Mouse (Mus musculus) lung, embryonic 14.5 days (tissue): Measurements from ENCODE around the gene Uty. TPM values are rescaled to one million over a fixed set of nuclear protein-coding genes. Genes with fewer than 3 reads are reported as not detected.

Experiments
- ATAC-seq: fragments of 200-750 bp; cut with Nextera tagmentation; 2 replicates; pipeline ENCODE4 v1.8.0; 2017; ENCODE audit warnings: mild to moderate bottlenecking, moderate TSS enrichment, moderate library complexity; ENCODE audit not compliant: insufficient read depth
- DNase-seq: peaks from one replicate; pipeline ENCODE4 v3.0.0-alpha.2; 2015
- H3K27ac ChIP-seq: fragments of 300-500 bp; sonication (generic); 2 replicates; pipeline ENCODE4 v1.5.1; 2014; ENCODE audit warnings: low read depth, mild to moderate bottlenecking, moderate library complexity
- H3K27me3 ChIP-seq: fragments of 300-500 bp; sonication (generic); 2 replicates; pipeline ENCODE4 v1.6.1; 2014; ENCODE audit warnings: low read length, control low read depth; ENCODE audit not compliant: insufficient read depth
- H3K36me3 ChIP-seq: fragments of 300-500 bp; sonication (generic); 2 replicates; pipeline ENCODE4 v1.6.1; 2014; ENCODE audit warnings: control low read depth; ENCODE audit not compliant: insufficient read depth
- H3K4me1 ChIP-seq: fragments of 300-500 bp; sonication (generic); 2 replicates; pipeline ENCODE4 v1.6.1; 2014; ENCODE audit warnings: antibody characterized with exemption, control low read depth; ENCODE audit not compliant: insufficient read depth
- H3K4me2 ChIP-seq: fragments of 300-500 bp; sonication (generic); 2 replicates; pipeline ENCODE4 v1.6.1; 2014; ENCODE audit warnings: mild to moderate bottlenecking
- H3K4me3 ChIP-seq: fragments of 300-500 bp; sonication (generic); 2 replicates; pipeline ENCODE4 v1.5.1; 2014; ENCODE audit warnings: low read depth, low read length
- H3K9ac ChIP-seq: fragments of 300-500 bp; sonication (generic); 2 replicates; pipeline ENCODE4 v1.6.1; 2014
- H3K9me3 ChIP-seq: fragments of 300-500 bp; sonication (generic); 2 replicates; pipeline ENCODE4 v1.6.1; 2016; ENCODE audit warnings: low read depth, low read length, control low read depth
- CTCF ChIP-seq: IDR thresholded peaks from 2 replicates; pipeline ENCODE4 v1.5.1; 2016; ENCODE audit warnings: antibody characterized with exemption, low read depth
- WGBS: fragments of 180-500 bp; shearing (Covaris S2); extraction: QIAGEN DNeasy Blood & Tissue Kit; methylation state at CpG from one replicate; pipeline ENCODE4 v1.1.7; 2014; 5-methylcytosine and 5-hydroxymethylcytosine counted together
- polyA plus RNA-seq: library from polyadenylated mRNA; unstranded; fragments of >200 nt; fragmentation: Nextera tagmentation; extraction: Ambion mirVana; gene quantifications from 2 replicates; pipeline ENCODE4 v1.2.1, GENCODE M21; 2014

Gene Uty
- polyA plus RNA-seq, 1 experiment from 2014 or later, result not detected

DNA sequence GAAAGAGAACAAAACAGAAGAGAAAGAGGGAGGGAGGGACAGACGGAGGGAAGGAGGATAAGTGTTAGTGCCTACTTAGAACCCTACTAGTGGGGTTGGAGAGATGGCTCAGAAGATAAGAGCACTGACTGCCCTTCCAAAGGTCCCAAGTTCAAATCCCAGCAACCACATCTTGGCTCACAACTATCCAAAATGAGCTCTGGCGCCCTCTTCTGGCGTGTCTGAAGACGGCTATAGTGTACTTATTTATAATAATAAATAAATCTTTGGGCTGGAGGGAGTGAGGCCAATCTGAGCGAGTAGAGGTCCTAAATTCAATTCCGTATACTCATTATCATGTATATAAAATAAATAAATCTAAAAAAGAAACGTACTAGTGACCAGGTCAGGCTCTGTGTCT, 25.6 kb downstream of the Uty start:
- Histone ChIP-seq H3K4me2 (no peak overlapping the region), H3K27ac (no peak overlapping the region), H3K4me3 (no peak overlapping the region), H3K9ac (no peak overlapping the region), H3K27me3 (no peaks in the 10 kb centered on the region), H3K4me1 (no peaks in the 10 kb centered on the region), H3K36me3 (no peaks in the 10 kb centered on the region), H3K9me3 (no peaks in the 10 kb centered on the region)
- ATAC-seq (no peak), DNase-seq (no peak)
- 73% methylated on average over 7 of the region's 7 CpGs for WGBS
- no peak for TF ChIP-seq CTCF

DNA sequence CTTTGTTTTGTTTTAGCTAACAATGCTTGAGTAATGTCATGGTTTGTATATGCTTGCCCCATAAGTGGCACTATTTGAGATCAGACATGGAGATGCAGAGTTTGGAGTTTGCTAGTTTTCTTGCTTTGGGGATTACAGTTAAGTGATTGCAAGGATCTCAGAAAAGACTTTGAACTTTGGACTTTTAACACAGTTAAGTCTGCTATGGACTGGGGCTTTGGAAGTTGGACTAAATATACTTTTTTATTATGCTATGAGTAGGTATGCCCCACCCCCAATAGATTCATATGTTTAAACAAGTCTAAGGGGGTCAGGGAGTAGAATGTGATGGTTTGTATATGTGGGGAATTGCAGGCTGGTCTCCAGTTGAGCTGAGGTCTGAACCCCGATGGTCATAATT, 67.1 kb downstream of the Uty start:
- Histone ChIP-seq H3K4me3 (no peak overlapping the region), H3K27me3 (no peaks in the 10 kb centered on the region), H3K27ac (no peak overlapping the region), H3K4me2 (no peak overlapping the region), H3K4me1 (no peaks in the 10 kb centered on the region), H3K36me3 (no peaks in the 10 kb centered on the region), H3K9ac (no peak overlapping the region), H3K9me3 (no peaks in the 10 kb centered on the region)
- no peak for TF ChIP-seq CTCF
- ATAC-seq (no peak), DNase-seq (no peak)
- WGBS, result 100% methylated on average over 1 of the region's 1 CpGs

DNA sequence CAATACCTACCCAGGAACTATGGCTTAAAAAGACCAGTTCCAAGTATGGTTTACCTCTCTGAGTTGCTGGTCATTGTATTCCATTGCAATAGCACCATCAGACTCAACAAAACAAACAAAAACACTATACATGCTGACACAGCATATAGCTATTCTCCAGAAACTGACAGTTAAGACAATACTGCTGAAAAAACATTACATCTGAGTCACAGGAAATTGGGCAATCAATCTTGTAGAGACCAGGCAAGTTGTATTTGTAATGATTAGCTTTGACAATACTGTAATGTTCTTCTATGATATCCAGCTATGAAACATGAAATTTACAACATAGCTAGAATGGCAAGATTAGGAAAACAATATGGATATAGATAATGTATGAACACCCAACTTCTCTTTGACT, 82.5 kb downstream of the Uty start:
- no peak for ATAC-seq

DNA sequence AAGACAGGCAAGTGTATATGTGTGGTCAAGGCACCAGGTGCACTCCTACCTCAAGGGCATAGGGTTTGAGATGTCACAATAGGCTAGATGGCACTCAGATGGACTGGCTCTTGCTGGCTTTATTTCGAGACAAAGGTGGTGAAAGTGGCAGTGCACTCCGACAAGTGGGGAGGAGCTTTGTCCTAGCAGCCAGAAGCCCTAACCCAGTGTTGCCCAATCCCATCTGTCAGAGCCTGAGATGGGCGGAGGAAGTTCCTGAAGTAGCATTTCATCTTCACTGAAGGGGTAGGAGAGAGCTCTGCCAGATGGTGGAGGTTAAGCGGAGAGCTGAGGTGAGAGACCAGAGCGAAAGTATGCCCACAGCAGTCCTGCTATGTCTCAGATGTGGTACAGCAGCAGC, 129.4 kb downstream of the Uty start:
- Histone ChIP-seq H3K9me3 (no peaks in the 10 kb centered on the region), H3K4me1 (no peaks in the 10 kb centered on the region), H3K4me3 (no peak overlapping the region), H3K4me2 (no peak overlapping the region), H3K27me3 (no peaks in the 10 kb centered on the region), H3K36me3 (no peaks in the 10 kb centered on the region), H3K9ac (no peak overlapping the region), H3K27ac (no peak overlapping the region)
- 85% methylated on average over 5 of the region's 5 CpGs for WGBS
- DNase-seq (no peak), ATAC-seq (no peak)
- no peak for TF ChIP-seq CTCF

More for the DNA sequence above, 82.5 kb downstream of the Uty start:
- no peak overlapping the region for H3K4me2 ChIP-seq
- no peak for DNase-seq
- H3K27ac ChIP-seq, result no peak overlapping the region
- no peaks in the 10 kb centered on the region for H3K36me3 ChIP-seq
- no peaks in the 10 kb centered on the region for H3K9me3 ChIP-seq
- no peaks in the 10 kb centered on the region for H3K4me1 ChIP-seq
- H3K27me3 ChIP-seq, result no peaks in the 10 kb centered on the region
- H3K4me3 ChIP-seq, result no peak overlapping the region
- TF ChIP-seq CTCF, result no peak
- no peak overlapping the region for H3K9ac ChIP-seq

DNA sequence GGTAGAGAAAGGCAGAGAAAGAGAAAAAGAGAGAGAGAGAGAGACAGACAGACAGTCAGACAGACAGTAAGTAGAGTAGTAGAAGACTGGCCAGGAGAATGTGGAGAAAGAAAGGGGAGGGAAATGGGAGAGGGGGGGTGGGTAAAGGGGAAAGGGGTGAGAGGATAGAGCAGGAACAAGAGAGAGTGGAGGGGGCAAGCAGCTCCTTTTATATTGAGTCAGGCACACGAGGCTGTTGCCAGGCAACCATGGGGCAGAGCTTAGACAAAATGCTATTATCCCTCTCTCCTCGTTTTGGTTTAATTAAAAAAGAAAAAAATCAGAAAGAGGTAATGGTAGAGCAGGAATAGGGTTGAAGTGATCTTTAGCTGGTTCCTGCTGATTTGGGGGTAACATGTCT, 131.5 kb downstream of the Uty start:
- no peaks in the 10 kb centered on the region for H3K27me3 ChIP-seq
- TF ChIP-seq CTCF, result no peak
- ATAC-seq (no peak), DNase-seq (no peak)
- H3K4me1 ChIP-seq, result no peaks in the 10 kb centered on the region
- H3K4me3 ChIP-seq, result no peak overlapping the region
- H3K4me2 ChIP-seq, result no peak overlapping the region
- H3K27ac ChIP-seq, result no peak overlapping the region
- WGBS, result 58% methylated on average over 2 of the region's 2 CpGs
- H3K9me3 ChIP-seq, result no peaks in the 10 kb centered on the region
- no peak overlapping the region for H3K9ac ChIP-seq
- no peaks in the 10 kb centered on the region for H3K36me3 ChIP-seq

Other genes starting within 250 kb of the Uty start
- 60.9 TPM in 1 of 2 replicates, not detected in the other for gene Eif2s3y, start 235.2 kb downstream of the Uty start, polyA plus RNA-seq
- gene Ddx3y, start 40.9 kb upstream of the Uty start, polyA plus RNA-seq, result 37.8 TPM in 1 of 2 replicates, not detected in the other
- not detected in 2 replicates for gene Usp9y, start 214.0 kb upstream of the Uty start, polyA plus RNA-seq